ENCODE assay signal across 8 mouse cellular contexts in the genomic region with DNA sequence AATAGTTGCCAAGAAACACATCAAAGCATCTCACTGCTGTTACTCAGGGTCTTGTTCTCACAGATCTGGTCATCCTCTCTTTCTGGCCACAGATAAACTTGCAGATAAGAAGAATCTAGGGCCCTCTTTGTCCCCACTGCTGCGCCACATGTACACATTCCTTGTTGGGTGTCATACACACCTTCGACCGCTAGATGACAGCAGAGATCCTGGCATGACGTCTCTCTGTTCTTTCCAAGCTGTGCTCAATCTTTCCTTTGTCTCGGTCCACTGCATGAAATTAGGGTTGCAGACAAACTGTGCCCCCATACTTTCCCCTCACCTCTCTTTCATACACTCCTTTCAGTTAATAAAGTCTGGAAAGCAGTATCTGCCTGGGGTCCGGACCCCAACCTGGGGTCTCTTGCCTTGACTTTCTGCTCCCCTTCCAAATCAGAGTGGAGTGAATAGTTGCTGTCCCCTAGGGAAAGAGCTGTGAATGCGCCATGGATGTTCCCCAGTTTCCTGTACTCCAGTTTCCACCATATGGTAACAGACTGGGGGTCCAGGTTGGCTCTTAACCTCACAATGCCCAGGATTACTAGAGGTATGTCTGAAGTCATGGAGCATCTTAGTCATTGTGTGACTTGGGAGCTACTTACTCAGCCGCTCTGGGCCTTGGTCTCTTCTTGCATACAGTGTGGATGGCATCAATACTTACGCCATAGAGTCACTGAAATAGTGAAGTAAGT.
DNase-seq lines count a peak whose midpoint lies in the region; ATAC-seq and TF ChIP-seq lines count a peak whose summit lies in the region.

No protein-coding gene starts in this region.

- no peak overlapping the region for H3K4me3 ChIP-seq in limb, embryonic 14.5 days (replicated peaks; ENCODE audit: low read length)
- no peak overlapping the region for H3K4me3 ChIP-seq in stomach, postnatal 0 days (ENCODE audit: low read depth, low read length)

- no peaks in the 10 kb centered on the region for H3K36me3 ChIP-seq in limb, embryonic 14.5 days (ENCODE audit: control insufficient read depth, insufficient read depth, low read length)
- no peaks in the 10 kb centered on the region for H3K36me3 ChIP-seq in stomach, postnatal 0 days (ENCODE audit: control insufficient read depth, insufficient read depth, low read length)

- H3K27ac ChIP-seq in limb, embryonic 14.5 days (replicated peaks; ENCODE audit: low read depth, low read length): no peak overlapping the region
- no peak overlapping the region for H3K27ac ChIP-seq in stomach, postnatal 0 days (replicated peaks)

- peak; percentile 18 for DNase-seq in ovary, postnatal 10 days (ENCODE audit: low spot score)
- no peak for DNase-seq in ovary, adult 18-20 months (ENCODE audit: low spot score)
- DNase-seq in cerebellum, postnatal 14 days: peak; percentile 65 to 79
- peak; percentile 4 to 15 for DNase-seq in gastrocnemius, adult 8-10 months (ENCODE audit: low spot score in 2 of 2)
- peak; percentile 4 to 38 for DNase-seq in kidney, adult 8-10 months
- peak; percentile 66 for DNase-seq in limb, embryonic 14.5 days (ENCODE audit: low spot score)
- peak; percentile 62 for DNase-seq in neural tube, embryonic 10.5 days (ENCODE audit: extremely low spot score, low spot score)
- DNase-seq in stomach, postnatal 0 days (ENCODE audit: low spot score): peak; percentile 53

- 36% methylated on average over 9 of the region's 9 CpGs for WGBS in limb, embryonic 14.5 days
- 37% methylated on average over 9 of the region's 9 CpGs for WGBS in stomach, postnatal 0 days

- peak; percentile 94 for TF ChIP-seq CTCF in stomach, postnatal 0 days (IDR thresholded peaks at IDR 0.05; ENCODE audit: low read depth)

- H3K9ac ChIP-seq in limb, embryonic 14.5 days (ENCODE audit: low read depth, low read length, severe bottlenecking): no peak overlapping the region
- no peak overlapping the region for H3K9ac ChIP-seq in stomach, postnatal 0 days (ENCODE audit: low read length)

- ATAC-seq in limb, embryonic 14.5 days (ENCODE audit: low FRiP score, low read depth): peak; percentile 68
- 0 out of 2 replicates have a peak, but pooled peaks have one; percentile 26 for ATAC-seq in stomach, postnatal 0 days (ENCODE audit: low FRiP score, low TSS enrichment)

- H3K4me2 ChIP-seq in limb, embryonic 14.5 days (replicated peaks; ENCODE audit: low read depth, low read length, severe bottlenecking): no peak overlapping the region
- H3K4me2 ChIP-seq in stomach, postnatal 0 days (replicated peaks; ENCODE audit: low read depth): no peak overlapping the region

- no peaks in the 10 kb centered on the region for H3K27me3 ChIP-seq in limb, embryonic 14.5 days (ENCODE audit: control insufficient read depth, insufficient read depth, low read length)
- no peaks in the 10 kb centered on the region for H3K27me3 ChIP-seq in stomach, postnatal 0 days (ENCODE audit: control insufficient read depth, insufficient read depth, low read length)

- H3K4me1 ChIP-seq in limb, embryonic 14.5 days (ENCODE audit: control insufficient read depth, insufficient read depth, low read length): no peaks in the 10 kb centered on the region
- no peaks in the 10 kb centered on the region for H3K4me1 ChIP-seq in stomach, postnatal 0 days (replicated peaks; ENCODE audit: control insufficient read depth, insufficient read depth)

- H3K9me3 ChIP-seq in limb, embryonic 14.5 days (ENCODE audit: control insufficient read depth, low read length): no peaks in the 10 kb centered on the region
- no peaks in the 10 kb centered on the region for H3K9me3 ChIP-seq in stomach, postnatal 0 days (ENCODE audit: control insufficient read depth, low read length)

- no peak for TF ChIP-seq EP300 in stomach, postnatal 0 days (optimal IDR thresholded peaks at IDR 0.05)

- TF ChIP-seq POLR2A in limb, embryonic 14.5 days (IDR thresholded peaks at IDR 0.05; ENCODE audit: borderline replicate concordance, extremely low read depth, insufficient read depth, insufficient read length): no peak
